Mouse (Mus musculus) layer of hippocampus, adult 2 months (tissue): ENCODE data around the gene Ppp1r12c. TPM values are rescaled to one million over a fixed set of nuclear protein-coding genes. Genes with fewer than 3 reads are reported as not detected.
"Not testable (repeated sequence)": the region's sequence is repeated elsewhere in the genome, so short reads cannot be mapped to it uniquely, and the experiment has no call there.

Experiments used
- DNase-seq, 2 experiments: peaks; one replicate each; pipeline ENCODE4 v3.0.0; 2022; ENCODE audit warnings: low spot score in 2 of 2
- H3K27ac ChIP-seq: fragments of 200-600 bp; 2 replicates; pipeline ENCODE4 v1.8.1; 2022
- H3K4me3 ChIP-seq: fragments of 200-600 bp; 2 replicates; pipeline ENCODE4 v1.8.1; 2022; ENCODE audit warnings: mild to moderate bottlenecking
- CTCF ChIP-seq: fragments of 200-600 bp; conservative IDR thresholded peaks from 2 replicates; pipeline ENCODE4 v1.8.1; 2022; ENCODE audit warnings: antibody characterized with exemption, mild to moderate bottlenecking, moderate library complexity
- long read RNA-seq, 2 experiments: library from polyadenylated mRNA; stranded (forward); transcript quantifications; one replicate each; pipeline ENCODE4 v2.0.0; 2021; ENCODE audit warnings: borderline mapping rate in 2 of 2
- total RNA-seq, 2 experiments: library from RNA; stranded (reverse); gene quantifications; 2 replicates each; pipeline ENCODE4 v1.2.3; 2021

The Ppp1r12c gene
- total RNA-seq = 100 to 1,000 TPM; 157 to 161 TPM
- long read RNA-seq, experiment 1, transcript Ppp1r12c-202 (22 exons, 2,667 nt) = minor isoform, 24 of 140 reads
- long read RNA-seq, experiment 1, transcript Ppp1r12c-201 (22 exons, 2,983 nt) = major isoform, 73 of 140 reads
- long read RNA-seq, experiment 1, partial matches to known transcripts = 10 of 140 reads
- long read RNA-seq, experiment 1, other reads (novel, unspliced or antisense) = 33 of 140 reads
- long read RNA-seq, experiment 2, transcript Ppp1r12c-201 (22 exons, 2,983 nt) = major isoform, 108 of 181 reads
- long read RNA-seq, experiment 2, transcript Ppp1r12c-202 (22 exons, 2,667 nt) = minor isoform, 23 of 181 reads
- long read RNA-seq, experiment 2, partial matches to known transcripts = 14 of 181 reads
- long read RNA-seq, experiment 2, other reads (novel, unspliced or antisense) = 36 of 181 reads

- Histone ChIP-seq H3K27ac (peak within 1 kb of the TSS; percentile 98), H3K4me3 (peak within 1 kb of the TSS; percentile 93)
- peak; percentile 96 to 97 for DNase-seq
- no peak for TF ChIP-seq CTCF
Measured at GRCm38 (mm10) chr7:4501558-4502397, at the start of gene Ppp1r12c. Gene Ppp1r12c, minus strand, starts transcription at chr7:4501680.

- H3K27ac ChIP-seq = peak within 1 kb of the TSS; percentile 98
- H3K4me3 ChIP-seq = peak within 1 kb of the TSS; percentile 72
- DNase-seq = peak; percentile 66 to 71
- no peak for TF ChIP-seq CTCF
Measured at GRCm38 (mm10) chr7:4547221-4547641, 45.8 kb upstream of the Ppp1r12c start, which contains the start of gene Syt5. Gene Syt5, minus strand, starts transcription at chr7:4547541.

DNA sequence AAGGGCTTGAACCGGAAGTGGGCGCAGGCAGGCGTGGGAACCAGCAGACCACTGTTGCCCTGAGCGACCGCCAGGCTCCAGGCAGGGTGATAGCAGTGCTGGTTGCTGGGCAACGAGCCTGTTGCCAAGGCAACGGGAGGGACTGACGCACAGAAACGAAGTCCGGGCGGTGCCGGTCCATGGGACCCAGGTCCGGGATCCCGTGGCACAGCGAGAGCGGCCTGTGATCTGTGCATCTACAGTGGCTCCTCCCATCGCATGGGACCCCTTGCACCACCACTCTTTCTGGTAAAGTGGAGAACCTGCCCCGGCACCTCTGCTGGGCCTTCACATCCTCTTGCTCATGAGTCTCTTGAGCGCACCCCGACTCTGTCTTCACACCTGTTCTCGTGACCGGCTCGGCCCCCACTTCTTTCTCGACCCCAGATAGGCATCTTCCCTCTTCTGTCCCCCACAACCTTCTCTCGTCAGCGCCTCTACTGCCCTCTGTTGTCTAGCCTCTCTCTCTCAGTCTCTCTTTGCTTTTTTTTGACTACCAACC, 45.2 kb upstream of the Ppp1r12c start:
- peak overlapping the region; percentile 72 for H3K4me3 ChIP-seq
- peak overlapping the region; percentile 98 for H3K27ac ChIP-seq
- peak; percentile 49 for TF ChIP-seq CTCF
- peak; percentile 95 to 96 for DNase-seq

- no peak for TF ChIP-seq CTCF
- no peak for DNase-seq
- Histone ChIP-seq H3K4me3 (peak overlapping the region; percentile 72), H3K27ac (peak overlapping the region; percentile 98)
Measured at GRCm38 (mm10) chr7:4546050-4546449, 44.6 kb upstream of the Ppp1r12c start.

GRCm38 (mm10) chr7:4542013-4542412, 40.5 kb upstream of the Ppp1r12c start:
- no peak for DNase-seq
- no peak overlapping the region for H3K4me3 ChIP-seq
- H3K27ac ChIP-seq = no peak overlapping the region
- TF ChIP-seq CTCF = no peak

- DNase-seq = no peak
Measured at GRCm38 (mm10) chr7:4541344-4541743, 39.9 kb upstream of the Ppp1r12c start.

GRCm38 (mm10) chr7:4539019-4539418, 37.5 kb upstream of the Ppp1r12c start:
- Histone ChIP-seq H3K4me3 (no peak overlapping the region), H3K27ac (no peak overlapping the region)
- DNase-seq = no peak
- no peak for TF ChIP-seq CTCF

More at GRCm38 (mm10) chr7:4541344-4541743, 39.9 kb upstream of the Ppp1r12c start:
- H3K4me3 ChIP-seq = no peak overlapping the region
- H3K27ac ChIP-seq = no peak overlapping the region
- TF ChIP-seq CTCF = peak; percentile 52

DNA sequence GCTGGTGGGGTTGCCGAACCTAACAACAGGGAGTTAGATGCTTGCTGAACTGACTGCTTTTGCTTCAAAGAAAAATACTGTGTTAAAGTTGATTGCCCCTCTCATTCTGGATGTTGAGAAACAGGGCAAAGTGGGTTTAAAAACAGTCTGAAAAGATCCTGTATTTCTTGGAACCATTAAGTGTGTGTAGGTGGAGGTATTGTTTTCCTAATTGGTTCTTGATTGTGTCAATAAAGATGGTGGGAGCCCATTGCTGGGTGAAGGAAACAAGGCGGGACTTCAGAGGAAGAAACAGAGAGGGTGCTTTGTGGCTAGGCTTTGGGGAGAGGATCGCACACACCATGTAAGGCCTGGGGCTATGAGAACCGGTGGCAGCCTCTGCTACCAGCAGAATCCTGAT, 35.7 kb upstream of the Ppp1r12c start:
- no peak overlapping the region for H3K27ac ChIP-seq
- no peak for DNase-seq
- TF ChIP-seq CTCF = no peak
- H3K4me3 ChIP-seq = no peak overlapping the region

- Histone ChIP-seq H3K4me3 (no peak overlapping the region), H3K27ac (no peak overlapping the region)
- DNase-seq = no peak
- no peak for TF ChIP-seq CTCF
Measured at GRCm38 (mm10) chr7:4536369-4536768, 34.9 kb upstream of the Ppp1r12c start.

DNA sequence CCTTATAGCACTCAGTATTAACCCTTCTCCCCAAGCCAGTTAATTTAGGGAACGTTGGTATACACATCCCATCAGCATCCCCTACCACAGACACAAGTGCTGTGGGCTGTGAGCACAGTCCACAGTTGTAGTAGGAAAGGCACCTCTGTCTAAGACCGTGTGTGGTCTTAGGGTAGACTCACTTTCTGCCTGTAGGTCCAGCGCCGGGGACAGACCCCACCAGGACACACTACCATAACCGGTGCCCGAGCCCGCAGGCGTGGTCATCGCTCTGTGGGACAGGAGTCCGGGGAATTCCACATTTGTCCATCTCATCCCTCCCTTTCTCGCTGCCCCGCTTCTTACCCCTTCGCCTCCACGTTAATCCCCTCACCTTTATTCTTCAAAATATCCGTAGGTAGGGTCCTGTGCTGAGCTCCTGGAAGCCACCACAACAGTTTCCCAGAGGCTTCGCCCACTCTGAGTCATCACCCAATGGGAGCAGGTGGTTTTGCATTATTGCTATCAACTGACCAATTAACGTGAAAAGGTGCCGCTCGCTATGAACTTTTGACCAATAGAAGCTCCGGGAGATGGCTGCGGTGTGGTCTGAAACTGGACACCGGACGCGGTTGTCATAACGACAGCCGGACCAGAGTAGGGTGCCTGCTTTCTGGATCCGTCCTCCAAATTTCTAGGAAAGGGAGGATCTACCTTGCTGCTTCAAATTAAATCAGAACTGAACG, 30.7 kb upstream of the Ppp1r12c start, which contains the start of gene Dnaaf3:
Gene Dnaaf3, minus strand, starts transcription at position 449 of the 725 bp plus-strand sequence.
- no peak for DNase-seq
- TF ChIP-seq CTCF = no peak
- no peak within 1 kb of the TSS for H3K27ac ChIP-seq
- peak within 1 kb of the TSS; percentile 15; the same call in 1 of the 2 replicates for H3K4me3 ChIP-seq

DNA sequence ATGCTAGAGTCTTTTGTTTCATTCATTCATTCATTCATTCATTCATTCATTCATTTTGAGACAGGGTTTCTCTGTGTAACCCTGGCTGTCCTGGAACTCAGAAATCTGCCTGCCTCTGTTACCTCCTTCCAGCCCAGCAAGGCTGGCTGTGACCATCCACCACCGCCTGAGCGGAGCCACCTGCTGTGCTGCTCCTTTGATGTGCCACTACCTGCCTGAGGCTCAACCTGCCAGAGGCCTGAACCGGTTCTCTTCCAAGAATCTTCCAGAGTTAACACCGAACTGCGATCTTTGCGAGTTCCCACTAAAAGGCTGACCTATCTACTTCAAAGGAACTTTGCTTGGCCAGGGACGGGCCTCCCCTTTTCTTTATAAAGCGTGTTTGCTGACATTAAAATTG, 28.7 kb upstream of the Ppp1r12c start:
- DNase-seq, H3K27ac ChIP-seq, H3K4me3 ChIP-seq: not testable (repeated sequence)

DNA sequence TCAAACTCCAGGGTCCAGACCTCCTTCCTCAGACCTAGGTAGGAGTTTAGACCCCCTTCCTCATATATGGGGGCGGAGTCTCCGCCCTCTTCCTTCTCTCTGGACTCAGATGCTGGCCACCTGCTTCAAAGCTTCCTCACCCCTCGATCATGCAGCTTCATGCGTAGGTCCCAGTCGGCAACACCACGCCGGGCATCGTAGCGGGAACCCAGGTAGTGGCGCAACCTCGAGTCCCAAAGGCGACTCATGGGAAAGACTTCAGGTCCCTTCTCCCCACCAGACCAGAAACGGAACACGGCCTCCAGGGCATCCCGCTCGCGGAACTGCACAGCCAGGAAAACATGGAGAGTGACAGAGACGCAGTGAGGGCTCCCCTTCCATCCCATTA, 25.8 kb upstream of the Ppp1r12c start:
- no peak overlapping the region for H3K27ac ChIP-seq
- no peak overlapping the region for H3K4me3 ChIP-seq
- no peak for TF ChIP-seq CTCF
- no peak for DNase-seq
